In genomic region chr3:107436434-107436833, GRCm38 (mm10) we compare ENCODE assay signal across 19 mouse cellular contexts. TPM values are rescaled to one million over a fixed set of nuclear protein-coding genes. Genes with fewer than 3 reads are reported as not detected.
DNase-seq lines count a peak whose midpoint lies in the region; ATAC-seq lines count a peak whose summit lies in the region.
"Had no signal": no experiment of that assay in that cellular context is flagged by ENCODE, and none has a peak within 500 bp of the region (broad histone marks: within the 10 kb centered on the region; RNA-seq: fewer than 3 reads in every experiment).

No protein-coding gene starts in this region.

- no peak overlapping the region for H3K4me3 ChIP-seq in hindbrain, embryonic 12.5 days
- H3K4me3 ChIP-seq in hindbrain, embryonic 11.5 days (ENCODE audit: low read depth, low read length): no peak overlapping the region
- H3K4me3 ChIP-seq: embryonic facial prominence, embryonic 10.5 days had no signal

- H3K4me2 ChIP-seq in hindbrain, embryonic 12.5 days (replicated peaks): no peak overlapping the region
- no peak overlapping the region for H3K4me2 ChIP-seq in hindbrain, embryonic 11.5 days (replicated peaks; ENCODE audit: low read depth, low read length)

- peaks cover 8% of the 10 kb centered on the region; the same call in 1 of the 2 replicates for H3K4me1 ChIP-seq in hindbrain, embryonic 12.5 days
- no peaks in the 10 kb centered on the region for H3K4me1 ChIP-seq in hindbrain, embryonic 11.5 days (replicated peaks; ENCODE audit: control insufficient read depth, insufficient read depth, low read length)

- H3K27me3 ChIP-seq in hindbrain, embryonic 12.5 days: 0 out of 2 replicates have a peak, but pooled peaks cover 2% of the 10 kb centered on the region
- no peaks in the 10 kb centered on the region for H3K27me3 ChIP-seq in hindbrain, embryonic 11.5 days (ENCODE audit: control insufficient read depth, insufficient read depth, low read length)

- no peak for ATAC-seq in hindbrain, embryonic 12.5 days (ENCODE audit: low FRiP score)
- ATAC-seq in hindbrain, embryonic 11.5 days (ENCODE audit: low FRiP score): no peak
- ATAC-seq: intestine, embryonic 16.5 days; liver, postnatal 0 days had no signal

- DNase-seq in adrenal gland, adult 2 months: peak; percentile 35
- DNase-seq in adrenal gland, postnatal 4 days (ENCODE audit: low spot score in 2 of 2): no peak
- no peak for DNase-seq in hindbrain, embryonic 11.5 days (ENCODE audit: low spot score)
- peak; percentile 33 for DNase-seq in right cerebral cortex, postnatal 14 days
- no peak for DNase-seq in right cerebral cortex, adult 2 months (ENCODE audit: low spot score in 2 of 2)
- peak; percentile 45 for DNase-seq in right cerebral cortex, postnatal 4 days
- no peak for DNase-seq in layer of hippocampus, postnatal 14 days (ENCODE audit: low spot score in 2 of 2)
- DNase-seq: cerebellum, adult 9-10 months; gastrocnemius, postnatal 14 days; heart, postnatal 14 days; kidney, postnatal 14 days; layer of hippocampus, postnatal 36 days; liver, postnatal 0 days; lung, postnatal 4 days had no signal

- no peaks in the 10 kb centered on the region for H3K36me3 ChIP-seq in hindbrain, embryonic 12.5 days
- H3K36me3 ChIP-seq in hindbrain, embryonic 11.5 days (ENCODE audit: control insufficient read depth, insufficient read depth, low read length): no peaks in the 10 kb centered on the region
- H3K36me3 ChIP-seq: embryonic facial prominence, embryonic 10.5 days had no signal

- H3K9me3 ChIP-seq in hindbrain, embryonic 12.5 days (replicated peaks): no peaks in the 10 kb centered on the region; the same call in 1 of the 2 replicates
- H3K9me3 ChIP-seq in hindbrain, embryonic 11.5 days (ENCODE audit: control insufficient read depth, low read length): no peaks in the 10 kb centered on the region
- H3K9me3 ChIP-seq: embryonic facial prominence, embryonic 10.5 days had no signal

- 0 out of 2 replicates have a peak overlapping the region, but pooled peaks have one; percentile 3 for H3K27ac ChIP-seq in hindbrain, embryonic 12.5 days
- H3K27ac ChIP-seq in hindbrain, embryonic 11.5 days (ENCODE audit: low read depth, low read length): no peak overlapping the region
- H3K27ac ChIP-seq: embryonic facial prominence, embryonic 10.5 days had no signal

- H3K9ac ChIP-seq in hindbrain, embryonic 12.5 days: no peak overlapping the region
- H3K9ac ChIP-seq in hindbrain, embryonic 11.5 days (ENCODE audit: low read depth, low read length): no peak overlapping the region
- H3K9ac ChIP-seq: liver, postnatal 0 days had no signal

- WGBS in hindbrain, embryonic 12.5 days: 68% methylated on average over 6 of the region's 6 CpGs
- WGBS in hindbrain, embryonic 11.5 days: 69% methylated on average over 6 of the region's 6 CpGs

RNA-seq across cellular contexts. Expression of gene Kcnc4, which starts 22.9 kb away (rescaled TPM):
- total RNA-seq in adrenal gland, adult 2 months (2021): 10 to 100 TPM in 1 of 2 experiments, 1 to 10 TPM in 1; 7.4 to 13.6 TPM
- polyA plus RNA-seq in adrenal gland, adult 2 months (2012; rRNA removed): 8.6 and 10.0 TPM in 2 replicates
- 10 to 100 TPM; 14.4 to 14.8 TPM for total RNA-seq in adrenal gland, postnatal 4 days (2021)
- 0.71 and 0.73 TPM in 2 replicates for polyA plus RNA-seq in hindbrain, embryonic 12.5 days (2016; fragmentation: Nextera tagmentation; extraction: Ambion mirVana)
- polyA plus RNA-seq in hindbrain, embryonic 11.5 days (2014; fragmentation: Nextera tagmentation; extraction: Ambion mirVana): 0.22 and 0.25 TPM in 2 replicates
- 10 to 100 TPM; 33.1 to 35.8 TPM for total RNA-seq in layer of hippocampus, postnatal 14 days (2021)
- total RNA-seq: monocyte, adult 5-6 weeks had no signal
- polyA plus RNA-seq: intestine, embryonic 16.5 days; liver, postnatal 0 days; stomach, embryonic 14.5 days had no signal

Comparison
In these comparisons a context has a peak if more than half of its experiments do, and no peak if none do; other contexts are left out.
1. DNase-seq: peak in adrenal gland, adult 2 months (single experiment), right cerebral cortex, postnatal 14 days (single experiment) and right cerebral cortex, postnatal 4 days (single experiment); none in adrenal gland, postnatal 4 days (0 of 2), hindbrain, embryonic 11.5 days (single experiment), right cerebral cortex, adult 2 months (0 of 2) and layer of hippocampus, postnatal 14 days (0 of 2).